Mouse (Mus musculus) heart, embryonic 11.5 days (tissue): ENCODE measurements at regions not wholly inside any gene's neighbourhood (a gene's known extent, or its start where the extent isn't known, plus 50 kb on each side); places are given as distances from the start of the nearest gene placed in this dataset.
A peak's percentile ranks its signal among the peaks of the same experiment; 100 is the strongest.

Source experiments
- ATAC-seq: fragments of 200-750 bp; cut with Nextera tagmentation; replicated peaks from 2 replicates; pipeline ENCODE4 v1.8.0; 2017; ENCODE audit warnings: moderate library complexity; ENCODE audit not compliant: insufficient number of reproducible peaks, low FRiP score, low TSS enrichment
- H3K27ac ChIP-seq: fragments of 300-500 bp; sonication (generic); 2 replicates; pipeline ENCODE4 v1.5.1; 2014; ENCODE audit warnings: mild to moderate bottlenecking, low read depth, low read length
- H3K27me3 ChIP-seq: fragments of 300-500 bp; sonication (generic); 2 replicates; pipeline ENCODE4 v1.6.1; 2014; ENCODE audit warnings: mild to moderate bottlenecking, low read length, mixed read lengths; ENCODE audit not compliant: control insufficient read depth, insufficient read depth
- H3K36me3 ChIP-seq: fragments of 300-500 bp; sonication (generic); 2 replicates; pipeline ENCODE4 v1.6.1; 2014; ENCODE audit warnings: mild to moderate bottlenecking, low read length, moderate library complexity, mixed read lengths; ENCODE audit not compliant: control insufficient read depth, insufficient read depth
- H3K4me1 ChIP-seq: fragments of 300-500 bp; sonication (generic); 2 replicates; pipeline ENCODE4 v1.6.1; 2014; ENCODE audit warnings: low read length; ENCODE audit not compliant: control insufficient read depth, insufficient read depth
- H3K4me2 ChIP-seq: fragments of 300-500 bp; sonication (generic); 2 replicates; pipeline ENCODE4 v1.6.1; 2014; ENCODE audit warnings: mild to moderate bottlenecking, moderate library complexity
- H3K4me3 ChIP-seq: fragments of 300-500 bp; sonication (generic); 2 replicates; pipeline ENCODE4 v1.5.1; 2014; ENCODE audit warnings: low read depth, low read length
- H3K9ac ChIP-seq: fragments of 300-500 bp; sonication (generic); 2 replicates; pipeline ENCODE4 v1.6.1; 2014; ENCODE audit warnings: mild to moderate bottlenecking, low read depth, low read length, moderate library complexity
- H3K9me3 ChIP-seq: fragments of 300-500 bp; sonication (generic); replicated peaks from 2 replicates; pipeline ENCODE4 v1.6.1; 2016; ENCODE audit warnings: low read length; ENCODE audit not compliant: control insufficient read depth
- WGBS: fragments of 180-500 bp; shearing (Covaris S2); extraction: QIAGEN DNeasy Blood & Tissue Kit; methylation state at CpG from one replicate; pipeline ENCODE4 v1.1.7; 2014; ENCODE audit not compliant: insufficient replicate concordance; 5-methylcytosine and 5-hydroxymethylcytosine counted together

DNA sequence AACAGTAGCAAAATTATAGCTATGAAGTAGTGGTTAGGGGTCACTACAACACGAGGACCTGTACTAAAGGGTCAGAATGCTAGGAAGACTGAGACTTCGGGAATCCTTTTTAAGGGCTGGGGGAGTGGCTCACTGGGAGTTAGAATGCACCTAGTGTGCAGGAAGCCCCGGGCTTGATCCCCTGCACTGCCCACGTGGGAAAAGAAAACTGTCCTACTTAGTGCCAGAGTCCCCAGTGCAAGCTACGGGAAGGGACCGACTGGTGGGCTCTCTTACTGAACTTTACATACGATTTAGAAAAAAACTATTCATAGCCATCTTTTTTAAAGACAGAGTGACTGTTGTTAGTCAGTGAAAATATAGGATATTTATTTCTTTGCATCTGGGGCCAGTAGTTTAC is 252.5 kb downstream of the Hhipl2 start:
- H3K9ac ChIP-seq: no peak overlapping the region
- H3K4me3 ChIP-seq: no peak overlapping the region
- H3K27ac ChIP-seq: no peak overlapping the region
- H3K9me3 ChIP-seq: no peaks in the 10 kb centered on the region
- H3K36me3 ChIP-seq: no peaks in the 10 kb centered on the region
- H3K4me1 ChIP-seq: no peaks in the 10 kb centered on the region
- H3K4me2 ChIP-seq: no peak overlapping the region
- WGBS: 59% methylated on average over 7 of the region's 7 CpGs
- no peak for ATAC-seq
- H3K27me3 ChIP-seq: peaks cover 4% of the 10 kb centered on the region; the same call in 1 of the 2 replicates

DNA sequence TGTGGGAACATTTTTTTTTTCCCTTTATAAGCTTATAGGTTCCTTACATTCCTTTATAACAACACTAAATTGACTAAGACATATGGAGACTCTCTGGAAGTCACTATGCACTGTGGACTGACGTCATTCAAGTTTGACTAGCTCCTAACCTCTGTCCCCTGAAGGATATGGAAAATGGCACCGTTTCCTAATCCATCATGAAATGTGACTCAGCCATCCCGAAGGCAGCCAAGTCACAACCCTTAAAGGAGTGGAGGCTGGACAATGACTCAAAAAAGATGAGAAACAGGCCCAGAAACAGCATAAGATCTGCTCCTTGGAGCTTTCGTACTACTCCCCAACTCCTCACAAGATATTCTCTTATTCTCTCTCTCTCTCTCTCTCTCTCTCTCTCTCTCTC is 253.5 kb downstream of the Hhipl2 start:
- no peak for ATAC-seq
- whole genome bisulfite sequencing: 68% methylated on average over 4 of the region's 4 CpGs

DNA sequence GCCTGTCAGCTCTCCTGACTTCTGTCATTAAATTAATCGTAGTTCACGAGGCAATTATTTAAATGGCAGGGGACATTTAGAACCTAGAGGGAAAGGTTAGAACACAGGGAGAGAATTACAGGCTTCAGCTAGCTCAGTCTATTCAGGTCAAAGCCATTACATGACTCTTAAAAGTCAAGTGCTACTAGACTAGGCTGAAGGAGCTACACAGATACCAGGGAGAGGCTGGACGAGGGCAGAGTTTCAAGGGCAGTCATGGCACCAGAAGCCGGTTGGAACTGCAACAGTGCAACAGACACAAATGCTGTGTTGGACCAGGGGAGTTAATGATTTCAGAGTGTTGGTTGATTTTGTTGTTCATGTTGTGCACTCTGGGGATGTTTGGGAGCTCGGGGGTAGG is 254.5 kb downstream of the Hhipl2 start:
- 76% methylated on average over 5 of the region's 5 CpGs for WGBS
- no peaks in the 10 kb centered on the region for H3K4me1 ChIP-seq
- no peak overlapping the region for H3K9ac ChIP-seq
- ATAC-seq: no peak
- peaks cover 4% of the 10 kb centered on the region; the same call in 1 of the 2 replicates for H3K27me3 ChIP-seq
- no peak overlapping the region for H3K4me2 ChIP-seq
- no peak overlapping the region for H3K27ac ChIP-seq
- no peaks in the 10 kb centered on the region for H3K9me3 ChIP-seq
- no peak overlapping the region for H3K4me3 ChIP-seq
- no peaks in the 10 kb centered on the region for H3K36me3 ChIP-seq

More for the DNA sequence above, 253.5 kb downstream of the Hhipl2 start:
- no peaks in the 10 kb centered on the region for H3K4me1 ChIP-seq
- peaks cover 4% of the 10 kb centered on the region; the same call in 1 of the 2 replicates for H3K27me3 ChIP-seq
- H3K9ac ChIP-seq: no peak overlapping the region
- no peak overlapping the region for H3K4me2 ChIP-seq
- H3K4me3 ChIP-seq: no peak overlapping the region
- no peaks in the 10 kb centered on the region for H3K9me3 ChIP-seq
- no peaks in the 10 kb centered on the region for H3K36me3 ChIP-seq
- no peak overlapping the region for H3K27ac ChIP-seq

DNA sequence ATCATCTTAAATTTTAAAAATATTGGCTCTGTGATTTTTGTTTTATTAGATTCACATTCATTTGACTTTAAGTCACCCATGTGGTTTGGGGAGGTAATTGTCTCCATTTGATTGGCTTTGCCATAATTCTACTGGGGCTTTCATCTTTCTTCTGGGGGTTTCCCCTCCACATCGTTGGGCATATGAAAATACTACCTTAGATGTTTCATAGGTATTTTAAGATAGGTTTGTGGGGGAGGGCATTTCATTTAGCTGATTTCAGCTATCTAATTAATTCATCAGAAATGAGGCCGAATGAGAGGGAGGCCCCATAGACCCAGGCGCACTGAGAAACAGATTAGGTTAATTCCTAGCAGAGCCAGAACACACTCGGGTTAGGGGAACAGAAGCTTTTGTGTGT is 259.6 kb downstream of the Hhipl2 start:
- H3K4me2 ChIP-seq: no peak overlapping the region
- H3K4me1 ChIP-seq: no peaks in the 10 kb centered on the region
- H3K9me3 ChIP-seq: 0 out of 2 replicates have a peak, but pooled peaks cover 3% of the 10 kb centered on the region
- no peak overlapping the region for H3K4me3 ChIP-seq
- no peak overlapping the region for H3K9ac ChIP-seq
- no peak overlapping the region for H3K27ac ChIP-seq
- H3K27me3 ChIP-seq: no peaks in the 10 kb centered on the region
- WGBS: 86% methylated on average over 4 of the region's 4 CpGs
- no peaks in the 10 kb centered on the region for H3K36me3 ChIP-seq
- ATAC-seq: no peak

DNA sequence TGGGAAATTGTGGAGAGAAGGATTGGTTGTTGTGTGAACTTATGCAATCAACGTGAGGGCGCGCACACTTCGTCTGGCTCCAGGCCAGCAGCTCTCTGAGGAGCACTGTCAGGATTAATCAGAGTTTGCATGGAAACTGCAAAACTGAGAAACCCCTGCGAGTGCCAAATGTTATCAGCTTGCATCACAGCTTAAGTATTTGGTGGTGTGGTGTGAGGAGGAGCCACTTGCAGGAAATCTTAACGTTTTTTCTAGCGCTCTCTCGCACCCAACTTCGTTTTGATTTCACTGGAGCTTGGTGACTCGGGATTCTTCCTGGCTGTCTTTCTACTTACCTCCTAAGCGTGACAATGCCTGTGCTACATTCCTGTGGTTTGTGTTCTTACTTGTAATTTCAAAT is 261.9 kb downstream of the Hhipl2 start:
- no peak for ATAC-seq
- WGBS: 35% methylated on average over 11 of the region's 11 CpGs
- Histone ChIP-seq H3K4me2 (no peak overlapping the region), H3K36me3 (no peaks in the 10 kb centered on the region), H3K9ac (no peak overlapping the region), H3K4me1 (no peaks in the 10 kb centered on the region), H3K4me3 (no peak overlapping the region), H3K27me3 (no peaks in the 10 kb centered on the region), H3K27ac (0 out of 2 replicates have a peak overlapping the region, but pooled peaks have one; percentile 16), H3K9me3 (0 out of 2 replicates have a peak, but pooled peaks cover 3% of the 10 kb centered on the region)

DNA sequence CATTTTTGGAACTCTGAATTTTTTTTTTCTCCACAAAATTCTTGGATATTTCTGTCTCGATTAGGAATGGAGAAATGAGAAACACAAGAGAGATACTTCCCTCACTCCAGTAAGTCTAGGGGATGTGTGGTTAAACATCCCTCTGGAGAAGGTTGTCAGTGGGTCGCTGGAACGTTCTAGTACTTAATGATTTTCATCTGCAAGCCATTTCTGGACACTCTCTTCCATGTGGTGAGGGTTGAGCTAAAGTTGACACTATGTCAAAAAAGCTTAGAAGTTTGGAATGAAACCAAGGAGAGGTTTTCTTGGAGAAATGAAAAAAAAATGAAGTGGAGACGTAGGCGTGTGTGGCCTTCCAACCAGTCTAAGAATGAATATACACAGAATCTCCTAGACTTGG is 268.0 kb downstream of the Hhipl2 start:
- H3K9ac ChIP-seq: no peak overlapping the region
- no peaks in the 10 kb centered on the region for H3K27me3 ChIP-seq
- H3K4me2 ChIP-seq: no peak overlapping the region
- no peaks in the 10 kb centered on the region for H3K4me1 ChIP-seq
- 79% methylated on average over 5 of the region's 5 CpGs for WGBS
- no peak for ATAC-seq
- no peak overlapping the region for H3K27ac ChIP-seq
- H3K4me3 ChIP-seq: no peak overlapping the region
- no peaks in the 10 kb centered on the region for H3K36me3 ChIP-seq
- H3K9me3 ChIP-seq: 0 out of 2 replicates have a peak, but pooled peaks cover 3% of the 10 kb centered on the region

DNA sequence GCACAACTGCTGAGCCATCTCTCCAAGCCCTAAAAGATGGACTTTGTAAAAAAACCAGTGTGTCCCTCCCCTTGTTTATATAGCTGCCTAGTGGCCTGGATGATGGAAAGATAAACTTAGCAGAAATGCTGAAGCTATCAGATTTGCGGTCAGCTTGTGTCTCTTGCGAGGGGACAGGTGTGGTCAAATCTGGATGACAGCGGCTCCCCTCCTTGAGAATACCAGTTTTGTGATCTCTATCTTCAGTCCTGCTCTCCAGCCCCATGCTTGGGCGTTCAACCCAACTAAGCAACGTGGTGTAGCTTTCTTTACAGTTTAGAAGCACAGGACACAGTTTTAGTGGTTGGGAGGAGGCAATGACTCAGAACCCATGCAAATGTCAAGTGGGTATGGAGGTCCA is 274.7 kb downstream of the Hhipl2 start:
- Histone ChIP-seq H3K4me3 (no peak overlapping the region), H3K4me2 (no peak overlapping the region), H3K9me3 (no peaks in the 10 kb centered on the region), H3K27me3 (no peaks in the 10 kb centered on the region), H3K4me1 (no peaks in the 10 kb centered on the region), H3K27ac (no peak overlapping the region), H3K9ac (no peak overlapping the region), H3K36me3 (no peaks in the 10 kb centered on the region)
- no peak for ATAC-seq
- 84% methylated on average over 5 of the region's 5 CpGs for WGBS

DNA sequence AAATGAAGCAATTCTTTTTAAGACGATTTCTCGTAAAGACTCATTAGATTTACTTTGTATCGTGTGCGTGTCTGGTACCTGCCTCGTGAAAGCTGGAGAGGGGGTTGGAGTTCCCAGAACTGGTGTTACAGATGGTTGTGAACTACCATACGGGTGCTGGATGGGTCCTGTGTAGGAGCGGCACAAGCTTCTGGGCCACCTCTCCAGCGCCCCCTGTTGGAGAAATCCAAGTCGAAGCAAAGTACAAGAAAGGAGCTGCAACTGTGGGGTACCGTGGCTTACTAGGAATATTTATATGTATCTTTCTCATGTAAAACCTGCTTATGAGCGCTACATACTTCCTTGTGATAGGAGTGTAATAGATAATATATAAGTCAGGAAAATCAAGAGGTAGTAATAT is 281.3 kb downstream of the Hhipl2 start:
- Histone ChIP-seq H3K4me1 (no peaks in the 10 kb centered on the region), H3K27ac (no peak overlapping the region), H3K4me2 (no peak overlapping the region), H3K4me3 (no peak overlapping the region), H3K9me3 (no peaks in the 10 kb centered on the region), H3K36me3 (no peaks in the 10 kb centered on the region), H3K9ac (no peak overlapping the region), H3K27me3 (no peaks in the 10 kb centered on the region)
- WGBS: 81% methylated on average over 11 of the region's 11 CpGs
- no peak for ATAC-seq

DNA sequence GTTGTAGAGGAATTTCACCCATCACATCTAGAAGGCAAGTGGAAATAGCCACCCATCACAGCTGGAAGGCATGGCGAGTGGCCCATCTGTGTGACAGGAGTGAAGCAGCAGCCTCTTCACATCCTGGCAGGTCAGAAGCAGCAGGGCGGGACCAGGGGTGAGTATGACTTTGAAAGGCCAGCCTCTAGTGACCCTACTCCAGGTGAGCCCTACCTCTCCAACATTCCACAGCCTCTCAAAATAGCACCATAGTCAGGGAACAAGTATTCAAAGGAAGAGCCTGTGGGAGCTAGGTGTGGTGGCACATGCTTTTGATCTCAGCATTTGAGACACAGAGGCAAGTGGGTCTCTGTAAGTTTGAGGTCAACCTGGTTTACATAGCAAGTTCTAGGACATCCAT is 284.9 kb downstream of the Hhipl2 start:
- no peak for ATAC-seq
- Histone ChIP-seq H3K9me3 (no peaks in the 10 kb centered on the region), H3K9ac (no peak overlapping the region), H3K4me2 (no peak overlapping the region), H3K27ac (no peak overlapping the region), H3K4me3 (no peak overlapping the region), H3K36me3 (no peaks in the 10 kb centered on the region), H3K4me1 (no peaks in the 10 kb centered on the region), H3K27me3 (no peaks in the 10 kb centered on the region)
- WGBS: 75% methylated on average over 2 of the region's 2 CpGs
